Mouse (Mus musculus) CH12.LX (cell line): Measurements from ENCODE around the gene Tmem11.

Experiments used
- CTCF ChIP-seq, 2 experiments: IDR thresholded peaks in 1 of 2; conservative IDR thresholded peaks in 1 of 2; 2 replicates each; pipeline ENCODE4 v1.5.1; 2011 to 2012; ENCODE audit warnings: low read depth in 2 of 2, low read length in 2 of 2, improper control_type of control experiment in 1 of 2, inconsistent platforms in 1 of 2, mild to moderate bottlenecking in 1 of 2, moderate library complexity in 1 of 2
- E2F4 ChIP-seq: IDR thresholded peaks from 2 replicates; pipeline ENCODE4 v1.6.1; 2011; ENCODE audit warnings: low read depth, low read length, improper control_type of control experiment; ENCODE audit not compliant: insufficient replicate concordance
- EP300 ChIP-seq: IDR thresholded peaks from 2 replicates; pipeline ENCODE4 v1.6.1; 2011; ENCODE audit warnings: low read length, improper control_type of control experiment
- USF2 ChIP-seq: conservative IDR thresholded peaks from 2 replicates; pipeline ENCODE4 v1.6.1; 2011; ENCODE audit warnings: low read depth, low read length, improper control_type of control experiment
- ZC3H11A ChIP-seq: IDR thresholded peaks from 2 replicates; pipeline ENCODE4 v1.6.1; 2012; ENCODE audit warnings: low read depth, mild to moderate bottlenecking, inconsistent platforms, low read length, improper control_type of control experiment
- ZKSCAN1 ChIP-seq: IDR thresholded peaks from 2 replicates; pipeline ENCODE4 v1.6.1; 2012; ENCODE audit warnings: low read depth, inconsistent platforms, low read length, improper control_type of control experiment, borderline replicate concordance

GRCm38 (mm10) chr11:60895915-60896314 lies 16.8 kb upstream of the Tmem11 start:
- TF ChIP-seq E2F4: no peak
- TF ChIP-seq EP300: no peak
- no peak for TF ChIP-seq ZC3H11A
- no peak for TF ChIP-seq CTCF (conservative IDR thresholded peaks at IDR 0.05 in 1 of 2, IDR thresholded peaks at IDR 0.05 in 1 of 2; ENCODE audit: low read depth in 2 of 2, low read length in 2 of 2)
- TF ChIP-seq USF2: no peak
- no peak for TF ChIP-seq ZKSCAN1
